Mouse (Mus musculus) small intestine, adult 2 months (tissue): ENCODE measurements around the gene Ang6.

Experiments
- CTCF ChIP-seq: fragments of 200-500 bp; IDR thresholded peaks from 2 replicates; pipeline ENCODE4 v1.5.1; 2012; ENCODE audit warnings: low read depth, mild to moderate bottlenecking, control low read depth, inconsistent platforms, low read length, moderate library complexity, mixed read lengths; ENCODE audit not compliant: insufficient replicate concordance, insufficient read length; ENCODE audit errors: extremely low read depth
- POLR2A ChIP-seq: fragments of 200-500 bp; IDR thresholded peaks from 2 replicates; pipeline ENCODE4 v1.6.1; 2012; ENCODE audit warnings: low read depth, mild to moderate bottlenecking, control low read depth, inconsistent platforms, low read length, moderate library complexity

DNA sequence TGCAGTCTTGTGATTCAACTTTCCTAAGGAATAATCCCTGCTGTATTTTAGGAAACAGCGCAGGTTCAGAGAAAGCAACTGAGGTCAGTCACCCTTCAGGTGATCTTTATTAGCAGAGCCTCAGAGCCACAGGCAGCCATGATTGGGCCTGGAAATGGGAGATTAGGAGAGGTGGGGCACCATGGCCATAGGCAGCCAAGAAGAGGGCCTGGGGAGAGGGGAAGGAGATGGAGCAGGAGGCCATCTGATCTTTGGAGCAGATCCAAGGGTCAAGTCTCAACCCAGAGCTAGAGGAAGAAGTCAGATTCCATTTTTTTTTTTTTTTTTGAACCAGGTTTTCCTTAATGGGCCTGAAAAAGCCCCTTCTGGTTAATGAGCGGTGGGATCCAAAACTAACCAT lies 15.9 kb downstream of the Ang6 start:
- TF ChIP-seq CTCF (no peak), POLR2A (no peak)
